Mouse (Mus musculus): ENCODE data around the gene Clec5a.

Clec5a gene

DNA sequence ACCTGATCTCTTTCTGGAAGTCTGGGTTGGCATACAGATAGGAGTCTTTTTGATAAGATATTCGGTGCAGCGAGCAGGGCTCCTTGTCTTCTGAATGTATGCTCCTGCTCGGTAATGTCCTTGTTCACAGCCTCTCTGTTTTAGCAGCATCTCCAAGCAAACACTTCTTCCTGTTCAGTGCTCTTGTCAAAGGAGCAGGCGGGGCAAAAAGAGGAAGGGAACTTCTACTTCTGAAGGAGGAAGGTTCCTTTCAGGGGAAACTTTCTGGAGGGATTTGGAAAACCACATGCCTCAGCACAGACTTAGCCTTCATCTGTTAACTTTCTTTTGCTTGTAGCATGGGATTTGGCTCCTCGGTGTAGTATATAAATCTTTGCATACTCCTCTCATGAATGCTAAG, at the start of gene Clec5a:
TSS of gene Clec5a (minus strand) at position 177 of the 400 bp plus-strand sequence.
- 72% methylated on average over 5 of the region's 5 CpGs for WGBS

DNA sequence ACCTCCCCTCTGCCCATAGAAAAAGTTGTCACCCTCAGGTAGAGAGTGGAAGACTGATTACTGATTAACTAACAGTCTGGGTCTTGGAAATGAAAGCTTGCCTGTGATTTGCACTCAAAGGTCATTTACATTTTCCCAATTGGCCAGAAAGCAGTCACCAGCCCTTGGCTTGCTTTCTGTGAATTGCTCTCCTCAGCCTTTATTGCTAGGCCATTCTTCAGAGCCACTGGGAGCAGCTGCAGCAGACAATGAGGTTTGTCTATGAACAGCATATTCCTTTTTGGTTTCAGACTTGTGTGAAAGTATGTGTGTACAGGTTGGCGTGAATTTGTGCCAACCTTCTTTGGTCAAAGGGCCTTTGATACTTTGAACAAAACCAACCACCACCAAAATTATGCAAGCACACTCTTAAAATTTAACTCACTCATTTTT, 49.0 kb upstream of the Clec5a start:
- WGBS: 72% methylated on average over 1 of the region's 1 CpGs

DNA sequence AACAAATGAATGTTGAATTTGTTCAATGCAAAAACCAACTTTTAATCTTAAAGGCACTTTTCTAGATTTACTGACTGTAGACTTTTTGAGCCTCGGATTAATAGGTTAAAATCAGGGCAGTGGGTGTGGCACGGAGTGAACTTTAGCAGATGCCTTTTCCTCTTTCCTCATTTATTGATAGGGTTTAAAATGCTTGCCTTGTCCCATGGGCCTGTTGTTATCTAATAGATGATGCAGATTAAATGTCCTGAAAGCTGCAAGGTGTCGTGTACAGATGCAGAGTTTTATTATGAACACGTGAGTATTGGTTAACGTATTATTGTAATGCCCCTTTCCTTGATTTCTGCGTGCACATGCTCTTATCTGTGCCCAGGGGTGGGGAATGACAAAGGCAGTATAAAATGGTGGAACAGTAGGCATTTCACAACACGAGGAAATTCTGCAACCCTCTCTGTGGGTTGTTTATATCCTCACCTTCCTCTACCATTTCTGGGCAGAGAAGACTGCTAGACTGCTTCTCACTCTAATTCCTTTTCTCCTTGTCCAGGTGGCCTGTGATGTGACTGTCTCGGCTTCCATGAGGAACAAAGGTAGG, 42.9 kb upstream of the Clec5a start, which contains the start of gene Mgam:
TSS of gene Mgam (plus strand) at position 426 of the 595 bp plus-strand sequence.
- WGBS: 88% methylated on average over 8 of the region's 8 CpGs

DNA sequence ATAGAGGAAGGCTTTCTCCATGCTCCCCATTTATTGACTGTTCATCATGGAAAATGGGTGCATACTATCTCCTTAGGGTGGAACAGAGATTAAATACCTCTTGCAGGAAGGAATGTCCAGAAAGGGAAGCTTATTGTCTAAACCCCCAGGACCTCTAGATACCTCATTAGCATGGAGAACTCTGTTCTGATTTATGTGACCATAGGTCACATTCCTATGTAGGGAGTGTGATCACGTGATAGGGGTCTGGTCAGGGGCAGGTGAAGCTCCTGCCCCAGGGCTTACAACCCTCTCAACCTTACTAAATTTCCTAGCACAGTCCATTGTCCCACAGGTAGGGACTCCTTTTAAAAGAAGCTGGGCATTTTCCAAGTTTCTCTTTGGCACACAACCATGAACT, 40.5 kb upstream of the Clec5a start:
- WGBS: 71% methylated on average over 1 of the region's 1 CpGs

DNA sequence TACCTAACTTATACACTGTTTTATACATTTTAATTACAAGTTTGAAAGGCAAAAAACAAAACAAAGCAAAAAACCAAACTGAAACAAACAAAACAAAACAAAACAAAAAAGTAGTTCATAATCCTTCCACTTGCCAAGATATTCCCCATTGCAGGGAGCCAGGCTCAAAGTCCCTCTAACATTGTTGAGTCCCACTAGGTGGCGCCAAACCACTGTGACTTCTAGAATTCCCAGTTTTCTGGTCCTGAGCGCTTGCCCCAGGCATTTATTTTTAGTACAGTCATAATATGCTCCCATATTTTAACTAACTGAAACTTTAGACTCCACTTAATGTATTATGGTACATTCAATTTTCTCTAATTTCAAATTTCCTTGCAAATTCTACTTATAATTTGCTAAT, 32.3 kb upstream of the Clec5a start:
- WGBS: 1% methylated on average over 2 of the region's 2 CpGs

DNA sequence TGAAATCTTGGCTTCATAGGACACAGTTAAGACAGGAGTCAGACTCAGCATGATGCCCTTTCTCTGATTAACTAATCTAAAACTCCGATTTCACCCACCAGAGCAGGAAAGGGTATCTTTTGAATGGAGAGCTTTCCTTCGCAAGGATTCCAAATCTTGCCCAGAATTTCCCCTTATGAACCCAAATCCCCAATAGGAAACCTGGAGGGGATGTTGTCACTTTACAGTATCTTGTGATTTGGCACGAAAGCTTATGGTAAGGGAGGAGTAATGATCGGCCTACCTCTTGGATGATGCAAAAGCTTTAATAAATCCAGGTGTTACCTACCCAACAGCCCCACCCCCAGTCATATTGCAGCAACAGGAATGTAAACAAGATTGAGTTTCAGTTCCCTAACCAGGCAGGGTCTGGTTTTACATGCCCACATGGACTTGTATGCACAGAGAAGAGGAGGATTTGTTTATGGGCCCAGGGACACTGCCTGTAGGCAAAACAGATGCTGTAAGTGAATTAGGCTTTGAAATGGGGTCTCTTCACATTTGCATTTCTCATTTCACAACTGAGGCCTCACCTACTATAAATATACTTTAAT, 27.7 kb upstream of the Clec5a start, which contains the start of gene Tas2r138:
TSS of gene Tas2r138 (minus strand) at position 51 of the 593 bp plus-strand sequence.
- 89% methylated on average over 4 of the region's 4 CpGs for WGBS

DNA sequence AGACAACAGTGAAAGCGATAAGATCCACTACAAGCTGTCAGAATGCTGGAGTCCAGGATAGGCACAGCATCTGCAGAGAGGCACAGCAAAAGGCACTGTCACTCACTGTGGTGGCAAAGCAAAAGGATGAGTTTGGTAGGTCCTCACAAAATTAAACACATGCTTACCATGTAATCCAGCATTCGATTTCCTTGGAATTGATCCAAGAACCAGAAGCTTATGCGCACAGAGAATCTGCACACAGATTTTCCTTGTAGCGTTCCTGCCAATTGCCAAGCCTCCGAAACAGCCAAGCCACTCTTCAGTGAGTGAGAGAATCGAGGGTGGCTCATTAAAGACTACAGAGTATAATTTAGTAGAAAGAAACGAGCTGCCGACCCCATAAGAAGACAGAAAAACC, 24.6 kb upstream of the Clec5a start:
- WGBS: 26% methylated on average over 8 of the region's 8 CpGs

DNA sequence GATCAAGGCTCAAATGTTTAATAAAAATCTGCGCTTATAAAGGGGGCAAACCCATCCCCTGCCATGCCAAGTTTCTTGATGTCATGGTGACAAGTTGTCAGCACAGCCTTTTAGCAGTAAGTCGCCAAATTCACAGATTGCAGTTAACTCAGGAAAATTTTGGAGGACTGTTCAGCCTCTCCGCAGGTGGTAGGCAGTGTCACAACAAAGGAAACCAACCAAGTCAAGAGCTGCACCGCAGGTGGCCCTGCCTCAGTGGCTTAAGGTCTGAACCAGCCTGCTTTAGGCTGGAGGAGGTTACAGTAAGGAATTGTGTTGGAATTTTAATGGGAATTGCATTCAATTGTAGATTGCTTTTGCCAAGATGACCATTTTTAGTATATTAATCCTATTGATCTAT, 12.9 kb upstream of the Clec5a start:
- WGBS: 37% methylated on average over 4 of the region's 4 CpGs

DNA sequence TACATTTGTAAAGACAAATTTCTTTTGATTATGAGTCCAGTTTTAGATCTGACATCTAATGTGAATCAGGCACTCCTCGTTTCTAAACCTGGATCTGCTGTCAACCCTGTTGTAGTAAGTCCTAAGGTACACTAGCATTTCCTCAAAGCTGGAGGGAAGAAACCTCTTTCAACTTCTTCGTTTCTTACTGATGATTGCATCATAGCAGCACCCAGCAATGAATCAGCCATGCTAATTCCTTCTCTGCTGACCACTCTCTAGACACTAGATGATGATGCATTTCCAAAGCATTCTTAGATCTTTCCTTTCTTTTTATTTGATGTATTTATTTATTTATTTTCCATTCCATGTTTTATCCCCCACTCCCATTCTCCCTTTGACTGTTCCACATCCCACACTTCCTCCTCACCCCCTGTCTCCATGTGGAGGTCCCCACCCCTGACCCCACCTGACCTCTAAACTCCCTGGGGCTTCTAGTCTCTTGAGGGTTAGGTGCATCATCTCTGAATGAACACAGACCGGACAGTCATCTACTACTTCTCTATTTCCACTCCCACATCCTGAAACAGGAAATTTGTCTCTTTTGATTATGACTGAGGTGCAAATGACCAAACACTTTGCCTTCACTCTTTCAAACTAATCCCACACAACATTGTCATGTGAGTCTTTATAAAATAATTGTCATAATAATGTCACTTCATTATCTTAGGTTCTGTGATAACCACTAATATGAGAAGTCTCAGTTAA, 9.4 kb upstream of the Clec5a start:
- 75% methylated on average over 3 of the region's 3 CpGs for WGBS

DNA sequence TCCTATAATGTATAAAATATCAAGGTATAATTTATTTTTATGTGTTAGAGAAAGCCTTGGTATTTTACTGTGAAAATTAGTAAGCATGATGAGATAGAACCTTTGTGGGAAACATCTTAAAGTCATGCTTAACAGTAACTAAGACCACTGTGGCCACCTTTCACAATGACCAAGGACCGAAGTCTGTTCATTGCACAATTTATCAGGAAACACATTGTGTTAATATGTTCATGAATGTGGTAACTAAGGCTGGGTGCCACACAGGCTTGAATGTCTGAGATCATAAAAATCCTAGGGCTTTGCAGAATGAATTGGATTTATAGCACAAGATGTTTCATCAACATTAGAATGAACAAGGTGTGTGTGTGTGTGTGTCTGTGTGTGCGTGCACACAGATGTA, 2.7 kb upstream of the Clec5a start:
- WGBS: 93% methylated on average over 2 of the region's 2 CpGs

DNA sequence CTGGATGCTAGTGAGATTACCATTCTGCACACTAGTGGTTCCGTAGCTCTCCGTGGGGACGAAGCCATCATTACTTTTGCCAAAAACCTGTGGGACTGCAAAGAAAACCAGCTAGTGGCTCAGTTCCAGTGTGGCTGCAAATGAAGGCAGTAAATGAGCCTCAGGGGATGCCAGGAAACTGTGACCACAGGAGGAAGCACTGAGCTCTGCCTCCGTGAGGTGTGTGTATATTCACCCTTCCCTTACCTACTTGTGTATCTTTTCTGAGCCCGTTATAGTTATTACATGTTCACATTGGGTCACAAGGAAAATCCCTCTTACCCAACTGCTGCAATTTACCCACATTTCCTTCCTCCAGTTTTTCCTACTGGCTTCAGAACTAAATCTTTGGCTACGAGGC, 1.3 kb downstream of the Clec5a start:
- WGBS: 65% methylated on average over 6 of the region's 6 CpGs

DNA sequence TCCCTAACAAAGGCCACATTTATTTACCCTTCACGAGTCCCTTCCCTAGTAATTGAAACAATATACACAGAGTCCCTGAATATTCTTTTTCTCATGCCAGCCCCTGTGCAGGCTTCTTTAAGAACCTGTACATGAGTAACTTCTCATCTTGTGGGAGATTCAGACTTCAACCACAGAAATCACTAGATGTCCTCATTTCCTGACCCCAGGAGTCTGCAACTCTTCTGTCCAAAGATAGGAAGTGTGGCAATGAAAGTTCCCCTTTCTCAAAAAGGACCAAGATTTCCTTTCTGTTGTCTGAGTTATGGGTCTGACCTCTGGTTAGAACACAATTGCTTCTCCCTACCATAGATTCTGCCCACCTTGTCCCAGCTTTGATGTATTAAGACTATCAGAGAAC, 9.3 kb downstream of the Clec5a start:
- WGBS: 80% methylated on average over 1 of the region's 1 CpGs

DNA sequence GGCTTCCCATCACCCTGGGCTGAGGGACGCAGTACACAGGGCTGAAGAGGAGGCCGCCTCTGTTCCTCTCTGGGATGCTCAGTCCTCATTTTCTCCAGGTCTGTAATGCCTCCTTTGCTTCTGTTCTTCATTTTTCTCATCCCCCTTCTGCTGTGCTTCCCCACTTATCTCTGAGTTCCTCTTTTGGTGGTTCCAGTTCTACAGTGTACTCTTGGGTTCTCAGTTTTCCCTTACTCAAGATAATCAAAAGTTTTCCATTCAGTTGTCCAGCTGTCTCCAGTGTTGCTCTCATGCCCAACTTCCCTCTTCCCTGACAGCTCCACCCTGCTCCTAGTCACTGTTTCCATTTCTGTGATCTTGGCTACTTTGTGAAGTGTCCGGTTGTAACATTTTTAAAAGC, 12.0 kb downstream of the Clec5a start:
- 73% methylated on average over 3 of the region's 3 CpGs for WGBS

DNA sequence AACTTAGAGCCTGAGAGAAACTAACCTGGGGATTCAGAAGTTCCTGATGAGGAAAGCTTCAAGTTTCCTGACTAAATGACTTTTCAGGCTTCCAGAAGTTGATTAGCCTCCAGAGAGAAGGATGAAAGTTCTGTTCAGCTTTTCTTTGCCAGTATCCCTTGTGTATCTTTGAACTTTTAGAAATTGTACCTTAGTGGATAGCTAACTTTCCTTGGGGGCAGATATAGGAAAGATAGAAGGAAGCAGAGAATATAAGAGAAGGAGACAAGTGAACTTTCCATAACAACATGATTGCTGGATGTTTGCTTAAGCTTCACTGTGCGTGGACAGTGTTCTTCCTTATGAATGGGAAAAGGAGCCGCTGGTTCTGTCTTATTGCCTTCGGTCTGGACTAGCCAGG, 16.4 kb downstream of the Clec5a start, which contains the start of gene Olfr460:
TSS of gene Olfr460 (plus strand) at position 301 of the 400 bp plus-strand sequence.
- 94% methylated on average over 3 of the region's 3 CpGs for WGBS

DNA sequence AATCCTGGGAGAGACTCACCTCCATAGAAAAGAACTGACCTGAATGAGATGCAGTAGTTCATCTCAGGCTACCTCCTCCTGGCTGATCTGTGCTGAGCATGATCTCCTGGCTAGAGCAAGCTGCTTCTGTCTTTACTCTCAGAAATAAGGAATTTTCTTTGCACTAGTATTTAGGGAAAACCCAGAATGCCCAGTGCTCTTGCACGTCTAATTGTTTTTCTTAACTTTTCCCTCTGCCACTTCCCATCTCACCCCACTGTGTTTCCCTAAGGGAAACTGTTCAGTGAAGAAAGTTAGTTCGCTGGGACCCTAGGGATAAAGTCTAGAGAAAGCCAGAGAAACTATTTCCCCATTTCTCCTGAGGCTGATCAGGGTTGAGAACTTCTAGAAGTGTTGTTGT, 30.7 kb downstream of the Clec5a start, which contains the start of gene Olfr461:
TSS of gene Olfr461 (minus strand) at position 101 of the 400 bp plus-strand sequence.
- 77% methylated on average over 2 of the region's 2 CpGs for WGBS

DNA sequence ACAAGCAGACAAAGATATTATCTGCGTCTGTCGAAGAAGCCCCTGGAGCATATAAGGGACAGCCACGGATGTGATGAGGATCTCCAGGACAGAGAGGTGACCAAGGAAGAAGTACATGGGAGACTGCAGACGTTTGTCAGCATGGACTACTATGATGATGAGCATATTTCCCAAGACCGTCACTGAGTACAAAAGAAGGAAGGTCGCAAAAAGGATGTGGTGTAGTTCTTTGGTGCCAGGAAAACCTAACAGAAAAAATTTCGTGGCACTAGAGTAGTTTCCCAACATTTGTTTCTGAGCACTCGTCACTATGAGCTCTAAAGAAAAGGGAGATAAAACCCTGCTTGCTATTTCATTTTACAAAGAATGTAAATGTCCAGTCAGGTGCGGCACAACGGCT, 40.9 kb downstream of the Clec5a start:
- WGBS: 75% methylated on average over 10 of the region's 10 CpGs

Measured in cerebral cortex, adult 2 months (tissue).